Mouse (Mus musculus) lung, embryonic 14.5 days (tissue): ENCODE data around the gene Alad. TPM values are rescaled to one million over a fixed set of nuclear protein-coding genes. Genes with fewer than 3 reads are reported as not detected.
A peak's percentile ranks its signal among the peaks of the same experiment; 100 is the strongest.

Experiments
- ATAC-seq: fragments of 200-750 bp; cut with Nextera tagmentation; 2 replicates; pipeline ENCODE4 v1.8.0; 2017; ENCODE audit warnings: mild to moderate bottlenecking, moderate TSS enrichment, moderate library complexity; ENCODE audit not compliant: insufficient read depth
- DNase-seq: peaks from one replicate; pipeline ENCODE4 v3.0.0-alpha.2; 2015
- H3K27ac ChIP-seq: fragments of 300-500 bp; sonication (generic); 2 replicates; pipeline ENCODE4 v1.5.1; 2014; ENCODE audit warnings: low read depth, mild to moderate bottlenecking, moderate library complexity
- H3K27me3 ChIP-seq: fragments of 300-500 bp; sonication (generic); 2 replicates; pipeline ENCODE4 v1.6.1; 2014; ENCODE audit warnings: low read length, control low read depth; ENCODE audit not compliant: insufficient read depth
- H3K36me3 ChIP-seq: fragments of 300-500 bp; sonication (generic); 2 replicates; pipeline ENCODE4 v1.6.1; 2014; ENCODE audit warnings: control low read depth; ENCODE audit not compliant: insufficient read depth
- H3K4me1 ChIP-seq: fragments of 300-500 bp; sonication (generic); 2 replicates; pipeline ENCODE4 v1.6.1; 2014; ENCODE audit warnings: antibody characterized with exemption, control low read depth; ENCODE audit not compliant: insufficient read depth
- H3K4me2 ChIP-seq: fragments of 300-500 bp; sonication (generic); 2 replicates; pipeline ENCODE4 v1.6.1; 2014; ENCODE audit warnings: mild to moderate bottlenecking
- H3K4me3 ChIP-seq: fragments of 300-500 bp; sonication (generic); 2 replicates; pipeline ENCODE4 v1.5.1; 2014; ENCODE audit warnings: low read depth, low read length
- H3K9ac ChIP-seq: fragments of 300-500 bp; sonication (generic); 2 replicates; pipeline ENCODE4 v1.6.1; 2014
- H3K9me3 ChIP-seq: fragments of 300-500 bp; sonication (generic); 2 replicates; pipeline ENCODE4 v1.6.1; 2016; ENCODE audit warnings: low read depth, low read length, control low read depth
- CTCF ChIP-seq: IDR thresholded peaks from 2 replicates; pipeline ENCODE4 v1.5.1; 2016; ENCODE audit warnings: antibody characterized with exemption, low read depth
- WGBS: fragments of 180-500 bp; shearing (Covaris S2); extraction: QIAGEN DNeasy Blood & Tissue Kit; methylation state at CpG from one replicate; pipeline ENCODE4 v1.1.7; 2014; 5-methylcytosine and 5-hydroxymethylcytosine counted together
- polyA plus RNA-seq: library from polyadenylated mRNA; unstranded; fragments of >200 nt; fragmentation: Nextera tagmentation; extraction: Ambion mirVana; gene quantifications from 2 replicates; pipeline ENCODE4 v1.2.1, GENCODE M21; 2014

Alad gene
- polyA plus RNA-seq, 1 experiment from 2014 or later: 110 TPM

- peak overlapping the region; percentile 72; the same call in 1 of the 2 replicates for H3K4me3 ChIP-seq
- no peaks in the 10 kb centered on the region for H3K9me3 ChIP-seq
- whole genome bisulfite sequencing: 66% methylated on average over 10 of the region's 10 CpGs
- H3K27ac ChIP-seq: peak overlapping the region; percentile 79
- peak overlapping the region; percentile 6; the same call in 1 of the 2 replicates for H3K9ac ChIP-seq
- ATAC-seq (no peak), DNase-seq (no peak)
- peaks cover 26% of the 10 kb centered on the region for H3K4me1 ChIP-seq
- H3K4me2 ChIP-seq: peak overlapping the region; percentile 81
- peaks cover 15% of the 10 kb centered on the region for H3K36me3 ChIP-seq
- TF ChIP-seq CTCF: no peak
- H3K27me3 ChIP-seq: no peaks in the 10 kb centered on the region
Measured at GRCm38 (mm10) chr4:62517538-62518415, 1.9 kb downstream of the Alad start.

DNA sequence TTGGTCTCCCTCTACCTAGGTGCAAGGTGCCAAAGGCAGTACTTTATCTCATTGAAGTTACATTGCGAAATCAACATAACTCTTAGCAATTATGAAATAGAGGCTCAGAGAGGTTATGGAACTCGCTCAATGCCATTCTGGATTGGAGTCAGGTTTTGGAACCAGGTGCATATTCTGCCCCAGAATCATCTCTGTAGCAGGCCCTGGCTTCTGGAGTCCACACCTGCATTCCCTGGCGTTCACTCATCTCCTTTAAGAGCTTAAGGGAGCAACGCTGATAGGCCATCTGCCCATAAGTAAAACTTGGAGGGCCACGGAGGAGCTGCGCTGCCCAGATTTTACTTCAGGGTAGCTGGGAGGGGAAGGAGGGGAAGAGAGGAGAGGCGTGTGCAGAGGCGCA is 2.7 kb downstream of the Alad start:
- Histone ChIP-seq H3K36me3 (peaks cover 16% of the 10 kb centered on the region), H3K4me2 (peak overlapping the region; percentile 81), H3K4me3 (no peak overlapping the region), H3K27ac (peak overlapping the region; percentile 79), H3K4me1 (peaks cover 26% of the 10 kb centered on the region), H3K9me3 (no peaks in the 10 kb centered on the region), H3K9ac (0 out of 2 replicates have a peak overlapping the region, but pooled peaks have one; percentile 30), H3K27me3 (no peaks in the 10 kb centered on the region)
- WGBS: 72% methylated on average over 8 of the region's 8 CpGs
- no peak for DNase-seq
- no peak for ATAC-seq
- TF ChIP-seq CTCF: no peak

DNA sequence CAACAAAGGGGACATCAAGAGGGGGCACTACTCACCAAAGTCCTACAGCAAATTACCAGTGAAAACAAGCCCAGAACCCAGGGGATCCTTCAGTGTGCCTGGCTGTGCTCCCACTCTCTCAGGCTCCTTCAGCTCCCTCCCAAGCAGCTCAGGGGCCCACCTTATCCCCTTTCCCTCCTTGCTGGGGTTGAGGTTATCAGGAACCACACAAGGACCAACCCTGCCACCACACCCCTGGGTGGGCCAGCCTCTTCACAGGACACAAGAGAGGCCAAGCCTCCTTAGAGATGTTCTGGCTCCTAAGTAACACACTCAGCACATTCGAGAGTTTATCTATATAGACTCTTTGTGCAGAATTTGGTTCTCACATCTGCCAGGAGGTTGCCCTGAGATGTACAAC is 3.1 kb downstream of the Alad start:
- peak overlapping the region; percentile 21; the same call in 1 of the 2 replicates for H3K4me3 ChIP-seq
- peaks cover 26% of the 10 kb centered on the region for H3K4me1 ChIP-seq
- H3K4me2 ChIP-seq: peak overlapping the region; percentile 81
- peak overlapping the region; percentile 79 for H3K27ac ChIP-seq
- H3K9ac ChIP-seq: peak overlapping the region; percentile 30; the same call in 1 of the 2 replicates
- peaks cover 20% of the 10 kb centered on the region for H3K36me3 ChIP-seq
- no peak for DNase-seq
- no peak for TF ChIP-seq CTCF
- WGBS: 49% methylated on average over 1 of the region's 1 CpGs
- H3K27me3 ChIP-seq: no peaks in the 10 kb centered on the region
- H3K9me3 ChIP-seq: no peaks in the 10 kb centered on the region
- no peak for ATAC-seq

- peak; percentile 45 for DNase-seq
- Histone ChIP-seq H3K4me2 (peak overlapping the region; percentile 34; the same call in 1 of the 2 replicates), H3K4me3 (peak overlapping the region; percentile 21; the same call in 1 of the 2 replicates), H3K27ac (peak overlapping the region; percentile 79), H3K4me1 (peaks cover 26% of the 10 kb centered on the region), H3K36me3 (peaks cover 25% of the 10 kb centered on the region), H3K9ac (peak overlapping the region; percentile 30; the same call in 1 of the 2 replicates), H3K27me3 (no peaks in the 10 kb centered on the region), H3K9me3 (no peaks in the 10 kb centered on the region)
- WGBS: 26% methylated on average over 2 of the region's 2 CpGs
- ATAC-seq: no peak
- TF ChIP-seq CTCF: peak; percentile 21; the same call in 1 of the 2 replicates
Measured at GRCm38 (mm10) chr4:62516079-62516478, 3.6 kb downstream of the Alad start.

- peak overlapping the region; percentile 33 for H3K4me2 ChIP-seq
- ATAC-seq (no peak), DNase-seq (no peak)
- H3K9ac ChIP-seq: 0 out of 2 replicates have a peak overlapping the region, but pooled peaks have one; percentile 9
- H3K9me3 ChIP-seq: no peaks in the 10 kb centered on the region
- TF ChIP-seq CTCF: no peak
- peaks cover 31% of the 10 kb centered on the region for H3K36me3 ChIP-seq
- WGBS: 53% methylated on average over 3 of the region's 3 CpGs
- H3K4me3 ChIP-seq: peak overlapping the region; percentile 21; the same call in 1 of the 2 replicates
- H3K27ac ChIP-seq: peak overlapping the region; percentile 79
- H3K4me1 ChIP-seq: peaks cover 26% of the 10 kb centered on the region
- H3K27me3 ChIP-seq: no peaks in the 10 kb centered on the region
Measured at GRCm38 (mm10) chr4:62515490-62515889, 4.2 kb downstream of the Alad start.

DNA sequence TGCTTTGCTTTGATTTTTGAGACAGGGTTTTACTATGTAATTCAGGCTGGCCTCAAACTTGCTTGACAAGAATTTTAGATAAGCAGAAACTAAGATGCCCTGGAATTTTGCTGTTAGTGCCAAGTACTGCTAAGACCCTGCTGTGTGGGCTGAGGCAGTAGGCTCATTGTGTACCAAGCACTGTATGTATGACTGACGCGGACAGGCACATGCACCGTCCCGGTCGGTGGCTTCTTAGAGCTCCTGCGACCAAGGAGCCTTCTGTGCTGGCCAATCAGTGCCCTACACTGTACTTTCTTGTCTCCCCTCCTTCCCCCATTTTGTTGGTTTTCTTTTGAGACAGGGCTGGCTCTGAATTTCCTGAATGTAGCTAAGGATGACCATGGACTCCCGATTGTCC is 4.7 kb downstream of the Alad start:
- 55% methylated on average over 7 of the region's 7 CpGs for WGBS
- H3K4me2 ChIP-seq: peak overlapping the region; percentile 33; the same call in 1 of the 2 replicates
- TF ChIP-seq CTCF: no peak
- H3K9ac ChIP-seq: 0 out of 2 replicates have a peak overlapping the region, but pooled peaks have one; percentile 9
- DNase-seq: peak; percentile 44
- H3K4me3 ChIP-seq: peak overlapping the region; percentile 21; the same call in 1 of the 2 replicates
- H3K9me3 ChIP-seq: no peaks in the 10 kb centered on the region
- no peak for ATAC-seq
- peak overlapping the region; percentile 79; the same call in 1 of the 2 replicates for H3K27ac ChIP-seq
- H3K4me1 ChIP-seq: peaks cover 24% of the 10 kb centered on the region
- H3K27me3 ChIP-seq: no peaks in the 10 kb centered on the region
- peaks cover 36% of the 10 kb centered on the region for H3K36me3 ChIP-seq

DNA sequence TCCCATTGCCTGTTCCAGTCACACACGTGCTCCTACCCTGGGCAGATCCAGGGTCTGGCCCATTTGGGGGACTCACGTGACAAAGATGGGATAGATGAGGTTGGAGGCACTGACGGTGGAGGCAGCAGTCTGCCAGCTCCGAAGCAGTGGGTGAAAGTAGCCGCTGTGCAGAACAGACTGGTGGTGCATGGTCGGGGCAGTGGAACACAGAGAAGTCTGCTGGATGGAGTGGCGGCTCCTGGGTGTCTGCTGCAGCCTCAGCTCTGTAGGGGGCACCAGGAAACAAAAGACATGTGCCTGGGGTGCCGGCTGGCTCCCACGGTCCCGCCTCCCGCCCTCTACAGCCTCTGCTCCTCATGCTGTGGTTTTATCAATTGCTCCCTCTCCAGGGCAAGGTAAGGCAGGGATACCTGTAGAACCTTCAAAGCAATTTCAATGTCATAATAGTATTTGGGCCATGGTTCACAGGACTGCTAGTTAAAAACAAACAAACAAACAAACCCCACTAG is 5.7 kb downstream of the Alad start:
- WGBS: 50% methylated on average over 11 of the region's 11 CpGs
- Histone ChIP-seq H3K36me3 (peaks cover 45% of the 10 kb centered on the region), H3K4me2 (no peak overlapping the region), H3K9me3 (no peaks in the 10 kb centered on the region), H3K4me1 (peaks cover 23% of the 10 kb centered on the region), H3K27me3 (no peaks in the 10 kb centered on the region), H3K27ac (no peak overlapping the region), H3K9ac (no peak overlapping the region), H3K4me3 (no peak overlapping the region)
- DNase-seq (no peak), ATAC-seq (no peak)
- TF ChIP-seq CTCF: no peak
